Mouse (Mus musculus) adrenal gland (tissue): ENCODE measurements around the gene F830045P16Rik.

Source experiments
- intact Hi-C: fragments of 180-260 bp; cut with DNase I; formaldehyde crosslinking; loops from one replicate; pipeline ENCODE4 v1.15.1; 2025
- long read RNA-seq, 2 experiments: library from polyadenylated mRNA; unstranded; transcript quantifications; one replicate each; pipeline ENCODE4 v2.0.0; 2020; ENCODE audit warnings: borderline replicate concordance in 1 of 2; ENCODE audit not compliant: insufficient replicate concordance in 1 of 2

The F830045P16Rik gene
- long read RNA-seq, experiment 1: 0 reads
- long read RNA-seq, experiment 2: 0 reads

DNA sequence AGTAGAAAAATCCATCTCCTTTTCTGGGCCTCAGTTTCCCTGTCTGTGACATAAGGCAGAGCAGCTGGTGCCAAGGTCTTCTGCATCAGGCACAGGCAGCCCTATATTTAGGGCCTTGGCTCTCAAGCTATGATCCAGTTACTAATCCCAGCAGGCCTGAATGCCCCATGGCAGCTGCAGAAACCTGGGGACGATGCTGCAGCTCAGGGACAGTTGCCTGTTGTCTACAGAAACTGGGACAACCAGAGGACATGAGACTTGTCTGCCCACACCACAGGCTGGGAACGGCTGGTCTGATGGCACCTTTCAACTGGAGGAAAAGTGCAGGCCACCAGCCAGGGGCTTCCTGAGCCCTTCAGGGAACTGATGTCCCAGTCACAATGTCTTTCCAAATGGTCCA, at the start of gene F830045P16Rik:
Gene F830045P16Rik (minus strand): TSS at position 226 of the 400 bp plus-strand sequence.
- intact Hi-C loops: no loop called here

- intact Hi-C loops: no loop called here
Measured at GRCm38 (mm10) chr2:129585904-129586514, 49.6 kb upstream of the F830045P16Rik start.

DNA sequence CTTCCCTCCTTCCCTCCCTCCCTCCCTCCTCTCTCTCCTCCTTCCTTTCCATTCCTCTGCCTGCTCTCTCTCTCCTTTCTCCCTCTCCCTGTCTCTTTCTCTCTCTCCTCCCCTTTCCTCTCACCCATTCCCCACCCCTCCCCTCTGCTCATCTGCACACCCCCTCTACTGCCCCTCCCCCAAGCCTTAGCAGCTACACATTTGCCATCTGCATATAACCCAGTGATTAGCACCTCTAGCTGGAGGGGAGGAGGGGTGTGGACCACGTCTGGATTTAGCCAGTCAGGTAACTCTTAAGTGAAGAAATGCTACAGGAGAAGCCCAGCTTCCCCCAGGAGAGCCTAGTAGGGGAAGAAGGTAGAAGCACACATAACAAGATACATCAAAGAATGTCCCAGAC, 48.5 kb upstream of the F830045P16Rik start:
- intact Hi-C loops: no loop called here

- intact Hi-C loops: no loop called here
Measured at GRCm38 (mm10) chr2:129582261-129582660, 45.9 kb upstream of the F830045P16Rik start.

DNA sequence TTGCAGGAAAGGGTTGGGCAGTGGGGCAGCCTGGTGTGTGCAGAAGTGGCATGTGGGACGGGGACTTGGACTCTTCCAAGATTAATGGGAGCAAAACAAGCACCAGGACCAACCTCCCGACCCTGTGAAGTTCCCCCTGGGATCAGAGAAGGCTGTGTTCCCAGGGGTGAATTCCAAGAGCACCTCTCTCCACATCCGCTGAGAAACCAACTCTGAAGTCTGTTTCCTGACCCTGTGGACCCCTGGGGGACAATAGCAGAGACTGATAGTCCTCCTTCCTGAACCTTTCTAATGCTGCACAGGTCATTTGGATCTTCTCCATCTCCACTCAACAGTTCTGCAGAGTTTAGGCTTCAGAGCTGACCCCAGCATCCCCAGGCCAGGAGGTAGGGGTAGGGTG, 45.4 kb upstream of the F830045P16Rik start:
- intact Hi-C loops: no loop called here

DNA sequence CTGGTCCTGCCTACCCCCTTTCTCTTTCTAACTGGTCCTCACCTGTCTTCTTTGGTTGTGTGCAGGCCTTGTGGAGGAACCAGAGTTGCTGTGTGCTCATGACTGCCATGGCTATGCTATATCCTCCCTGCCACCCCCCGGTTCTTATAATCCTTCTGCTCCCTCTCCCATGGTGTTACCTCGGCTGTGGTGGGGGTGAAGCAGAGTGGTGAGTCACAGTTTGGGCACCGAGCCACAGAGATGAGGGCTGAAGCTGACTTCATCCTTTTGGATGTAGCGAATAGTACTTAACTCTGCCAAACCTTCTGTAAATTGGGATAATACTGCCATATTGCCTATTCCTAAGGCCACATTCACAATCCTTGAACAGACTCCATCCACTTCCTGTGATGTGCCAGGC, 44.3 kb upstream of the F830045P16Rik start:
- intact Hi-C loops: no loop called here

DNA sequence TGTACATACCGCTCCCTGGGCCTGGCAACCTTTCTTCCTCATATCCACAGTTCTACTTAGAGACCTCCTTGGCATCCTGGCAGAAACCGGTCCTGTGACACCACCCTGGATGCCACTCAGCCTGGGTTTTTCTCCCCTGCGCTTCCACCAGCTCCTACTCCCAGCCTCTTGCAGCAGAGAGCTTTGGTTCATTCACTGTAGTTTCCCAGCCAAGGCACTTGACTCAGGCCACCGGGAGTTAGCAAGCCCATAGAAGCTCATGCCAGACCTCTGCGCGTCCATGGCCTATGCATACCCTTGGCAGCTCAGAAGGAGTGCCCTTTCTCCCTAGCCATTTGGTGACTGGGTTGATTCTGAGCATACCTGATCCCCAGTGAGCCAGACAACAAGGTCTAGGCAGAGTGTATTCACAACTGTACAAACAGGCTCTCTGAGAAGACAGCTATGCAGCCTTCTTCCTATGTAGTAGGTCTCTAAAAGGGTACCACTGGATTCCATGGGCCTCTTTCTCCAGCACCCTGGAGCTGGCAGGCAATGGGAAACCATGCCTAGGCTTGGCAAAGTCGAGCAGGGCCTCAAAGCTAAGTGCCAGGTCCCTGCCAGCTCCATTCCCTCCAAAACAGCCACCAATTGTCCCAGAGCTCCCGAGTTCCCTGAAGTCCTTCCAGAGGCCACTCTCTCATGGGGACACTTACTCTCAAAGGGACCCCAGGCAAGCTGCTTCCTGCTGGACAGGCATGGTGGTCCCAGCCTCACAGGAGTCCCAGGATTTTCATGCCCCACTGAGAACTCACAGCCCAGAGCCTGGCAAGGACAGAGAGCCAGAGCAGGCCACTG, 40.4 kb upstream of the F830045P16Rik start:
- intact Hi-C loops: no loop called here

DNA sequence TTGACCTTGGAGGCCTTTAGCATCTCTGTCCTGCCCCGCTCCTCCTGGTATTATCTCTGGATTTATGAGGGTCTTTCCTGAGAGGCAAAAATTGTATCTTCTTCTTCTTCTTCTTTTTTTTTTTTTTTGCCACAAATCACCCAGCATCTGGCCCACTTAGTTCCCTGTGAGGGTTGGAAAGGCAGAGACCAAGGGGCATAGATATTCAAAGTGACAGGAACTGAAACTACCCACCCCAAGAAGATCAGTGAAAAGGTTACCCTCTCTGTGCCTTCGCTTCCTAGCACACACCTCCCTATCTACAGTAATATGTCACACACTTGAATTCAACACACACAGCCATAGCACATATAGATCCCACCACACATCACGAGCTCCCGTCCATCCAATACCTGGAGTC, 38.7 kb upstream of the F830045P16Rik start:
- intact Hi-C loops: no loop called here

DNA sequence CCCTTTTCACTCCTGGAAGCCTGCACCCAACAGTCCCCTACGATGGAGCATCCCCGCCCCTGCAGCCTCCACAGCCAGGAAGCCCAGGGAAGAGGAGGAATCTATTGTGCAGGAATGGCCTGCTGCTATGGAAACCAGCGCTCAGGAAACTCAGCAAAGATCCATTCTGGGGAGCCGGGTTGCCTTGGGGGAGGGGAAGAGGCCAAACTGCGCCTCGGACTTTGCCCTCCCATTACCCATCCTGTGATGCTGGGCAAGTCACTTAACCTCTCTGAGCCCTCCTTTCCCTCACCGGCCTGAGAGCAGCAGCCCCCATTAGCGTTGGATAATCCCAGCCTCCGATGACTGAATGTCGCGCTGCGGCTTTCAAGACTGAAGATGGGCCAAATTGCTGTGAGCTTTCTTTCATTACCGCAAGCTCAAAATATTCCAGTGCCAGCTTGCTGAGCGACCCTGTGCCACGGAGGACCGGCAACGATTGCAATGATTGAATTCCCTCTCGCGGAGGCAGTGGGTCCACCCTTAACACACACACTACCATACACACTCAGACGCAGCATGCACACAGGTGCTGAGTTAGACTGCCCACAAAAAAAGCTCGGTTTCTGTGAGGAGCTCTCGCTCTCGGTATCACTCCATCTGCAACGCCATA, 38.1 kb upstream of the F830045P16Rik start:
- intact Hi-C loops: no loop called here

DNA sequence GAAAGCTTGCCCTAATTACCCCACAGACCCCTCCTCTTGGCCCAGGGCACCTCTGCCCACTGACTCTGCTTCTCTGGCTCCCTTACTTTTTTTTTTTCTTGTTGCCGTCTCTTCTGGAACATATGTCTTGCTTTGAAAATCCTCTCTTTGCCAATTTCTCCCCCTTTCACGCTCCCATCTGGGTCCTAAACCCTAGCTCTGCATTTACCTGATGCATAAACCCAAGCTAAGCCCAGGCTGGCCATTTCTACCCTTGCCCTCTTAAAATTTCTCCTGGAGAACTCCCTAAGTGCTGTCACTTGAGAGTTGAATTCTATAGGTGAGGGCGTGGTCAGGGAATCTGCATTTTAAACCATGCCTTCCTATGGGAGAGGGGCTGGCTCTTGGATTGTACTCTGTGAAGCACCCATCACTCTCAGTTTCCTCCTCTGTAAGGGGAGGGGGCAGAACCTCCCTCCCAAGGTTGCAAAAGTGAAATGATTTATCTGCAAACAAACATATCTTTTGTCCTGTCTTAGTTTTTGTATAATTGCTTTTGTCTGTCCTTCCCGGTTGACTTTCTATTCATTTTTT, 37.4 kb upstream of the F830045P16Rik start:
- intact Hi-C loops: no loop called here

DNA sequence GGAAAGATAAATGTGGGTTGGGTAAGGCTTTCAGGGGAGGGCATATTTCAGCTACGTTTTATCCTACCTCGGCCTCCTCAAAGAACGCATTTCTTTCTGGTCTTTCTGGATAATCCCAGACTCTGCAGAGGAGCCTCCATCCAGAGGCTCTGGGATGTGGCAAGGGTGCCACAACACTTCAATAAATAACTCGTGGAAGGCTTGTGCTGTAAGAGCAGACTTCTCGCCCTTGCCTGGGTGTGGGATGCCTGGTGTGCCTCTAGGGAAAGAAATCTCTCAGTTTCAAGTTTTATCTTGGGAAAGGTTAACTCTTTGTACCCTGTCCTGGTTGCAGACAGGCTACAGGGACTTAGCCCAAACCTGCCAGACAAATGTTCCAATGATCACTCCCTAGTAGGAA, 33.2 kb upstream of the F830045P16Rik start:
- intact Hi-C loops: no loop called here

- intact Hi-C loops: no loop called here
Measured at GRCm38 (mm10) chr2:129569120-129569519, 32.7 kb upstream of the F830045P16Rik start.

- intact Hi-C loops: no loop called here
Measured at GRCm38 (mm10) chr2:129563944-129564709, 27.7 kb upstream of the F830045P16Rik start.

DNA sequence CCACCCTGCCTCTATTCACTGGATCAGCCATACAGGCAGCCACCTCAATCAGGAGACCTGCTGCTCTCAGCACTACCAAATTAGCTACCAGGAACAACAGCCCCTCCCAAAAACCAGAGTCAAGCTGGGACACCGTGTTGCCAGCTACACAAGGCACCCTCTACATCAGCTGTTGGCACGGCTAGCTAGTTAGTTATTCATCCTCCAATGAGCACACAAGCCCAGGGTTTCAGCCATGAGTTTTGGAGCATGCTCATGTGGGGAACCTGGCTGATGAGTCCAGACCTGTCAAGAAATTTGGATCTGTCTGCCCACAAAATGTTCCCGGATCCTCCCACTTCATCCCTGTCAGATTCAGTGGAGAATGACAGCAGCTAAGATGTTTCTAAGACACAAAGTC, 25.4 kb upstream of the F830045P16Rik start:
- intact Hi-C loops: no loop called here

DNA sequence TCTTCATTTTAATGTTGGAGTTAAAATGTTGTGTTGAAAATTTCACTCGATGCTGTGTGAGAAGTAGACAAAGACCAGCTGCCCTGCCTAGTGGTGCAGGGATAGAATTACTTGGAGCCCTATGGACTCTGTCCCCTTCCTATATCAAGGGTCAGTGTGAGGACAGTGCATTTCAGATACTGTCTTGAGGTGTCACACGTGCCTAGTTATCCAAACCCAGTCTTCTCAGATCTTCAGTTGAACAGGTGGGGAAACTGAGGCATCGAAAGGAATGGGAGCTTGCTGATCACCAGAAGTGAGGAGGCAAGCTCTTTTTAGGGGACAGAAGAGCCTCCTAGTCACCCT, 22.4 kb upstream of the F830045P16Rik start:
- intact Hi-C loops: no loop called here

DNA sequence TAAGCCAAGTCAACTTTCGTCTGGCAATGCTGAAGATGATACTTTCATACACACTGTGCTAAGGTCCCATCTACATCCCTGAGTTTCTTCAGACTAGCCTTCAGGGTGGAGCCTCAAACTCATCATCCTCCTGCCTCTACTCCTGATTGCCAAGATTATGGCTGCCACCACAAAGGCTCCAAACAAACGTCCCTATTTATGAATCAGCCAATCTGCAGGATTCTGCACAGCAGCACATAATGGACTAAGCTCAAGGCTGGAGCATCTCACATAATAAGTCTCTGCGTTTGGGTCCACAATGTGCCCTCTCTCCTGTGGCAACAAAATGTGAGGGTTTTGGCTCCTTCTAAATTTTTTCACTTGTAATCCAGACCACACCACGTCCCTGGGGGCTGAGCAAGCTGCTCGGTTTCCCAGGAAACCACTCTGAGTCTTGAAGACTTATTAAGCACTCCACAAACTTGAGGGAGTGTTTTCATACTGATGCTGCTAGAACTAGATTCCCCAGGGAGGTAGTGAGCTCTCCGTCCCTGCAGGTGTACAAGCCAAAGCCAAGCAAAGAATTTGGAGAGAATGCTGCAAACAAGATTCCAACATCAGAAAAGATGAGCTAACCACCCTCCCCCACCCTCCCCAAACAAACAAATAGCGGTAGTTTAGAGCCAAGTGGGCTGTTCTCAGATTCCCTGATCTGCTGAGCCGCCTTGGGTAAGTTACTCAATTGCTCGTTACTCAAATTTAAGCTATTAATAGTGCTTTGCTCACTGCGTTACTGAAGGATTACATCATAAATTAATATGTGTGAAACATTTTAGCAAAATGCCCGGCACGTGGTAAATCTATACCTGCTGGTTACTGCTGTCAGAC, 21.8 kb upstream of the F830045P16Rik start:
- intact Hi-C loops: no loop called here

GRCm38 (mm10) chr2:129556081-129556480, 19.7 kb upstream of the F830045P16Rik start:
- intact Hi-C loops: no loop called here

GRCm38 (mm10) chr2:129550781-129551180, 14.4 kb upstream of the F830045P16Rik start:
- intact Hi-C loops: no loop called here

GRCm38 (mm10) chr2:129549537-129550135, 13.2 kb upstream of the F830045P16Rik start:
- intact Hi-C loops: no loop called here

DNA sequence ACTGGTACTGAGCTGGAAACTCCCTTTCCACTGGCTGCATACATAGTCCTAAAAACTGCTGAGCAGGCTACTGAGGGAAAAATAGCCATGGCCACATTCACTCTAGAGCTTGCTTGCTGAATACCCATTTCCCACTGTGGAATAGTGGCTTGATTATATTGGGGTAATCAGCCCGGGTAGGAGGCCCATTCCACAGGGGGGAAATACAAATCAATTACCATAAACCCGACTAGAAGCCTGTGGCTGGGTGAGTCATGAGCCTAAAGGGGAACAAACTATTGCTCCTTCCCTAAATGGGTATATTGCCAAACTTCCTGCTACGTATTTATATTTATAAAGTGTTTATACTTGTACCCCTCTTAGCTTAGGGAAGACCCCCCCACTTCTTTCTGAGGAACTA, 10.4 kb upstream of the F830045P16Rik start:
- intact Hi-C loops: no loop called here
